Mouse (Mus musculus) G1E (cell line): Measurements from ENCODE around the gene Klhl2. TPM values are rescaled to one million over a fixed set of nuclear protein-coding genes. Genes with fewer than 3 reads are reported as not detected.

ENCODE experiments used
- ATAC-seq: 2 replicates; pipeline ENCODE4 v1.8.0; 2016; ENCODE audit warnings: mild to moderate bottlenecking; ENCODE audit not compliant: insufficient number of reproducible peaks, poor library complexity, low FRiP score, severe bottlenecking; ENCODE audit errors: extremely low read depth
- DNase-seq: peaks from one replicate; pipeline ENCODE4 v3.0.0; 2012; ENCODE audit warnings: low spot score
- H3K27me3 ChIP-seq: 2 replicates; pipeline ENCODE4 v1.6.1; 2012; ENCODE audit warnings: mild to moderate bottlenecking, low read length, inconsistent platforms; ENCODE audit not compliant: insufficient read depth
- H3K36me3 ChIP-seq: replicated peaks from 2 replicates; pipeline ENCODE3; 2012; ENCODE audit warnings: mild to moderate bottlenecking, inconsistent platforms
- H3K4me1 ChIP-seq: 2 replicates; pipeline ENCODE4 v1.6.1; 2012; ENCODE audit warnings: low read depth, low read length, inconsistent platforms, mixed read lengths; ENCODE audit not compliant: insufficient read depth
- H3K4me3 ChIP-seq: 2 replicates; pipeline ENCODE4 v1.5.1; 2012; ENCODE audit warnings: low read depth, mild to moderate bottlenecking, inconsistent platforms, low read length, moderate library complexity, mixed read lengths
- H3K9me3 ChIP-seq: replicated peaks from 2 replicates; pipeline ENCODE4 v1.6.1; 2012; ENCODE audit warnings: inconsistent platforms
- CTCF ChIP-seq: IDR thresholded peaks from 2 replicates; pipeline ENCODE4 v1.5.1; 2012; ENCODE audit warnings: low read depth, low read length, inconsistent platforms, mixed read lengths
- GATA1 ChIP-seq: IDR thresholded peaks from 2 replicates; pipeline ENCODE4 v1.6.1; 2012; ENCODE audit warnings: borderline replicate concordance, low read length, inconsistent platforms, mixed read lengths
- GATA2 ChIP-seq: IDR thresholded peaks from 2 replicates; pipeline ENCODE4 v1.6.1; 2012; ENCODE audit warnings: low read depth, low read length, inconsistent platforms, borderline replicate concordance
- POLR2AphosphoS5 ChIP-seq: IDR thresholded peaks from 2 replicates; pipeline ENCODE4 v1.6.1; 2012; ENCODE audit warnings: low read depth, low read length, inconsistent platforms; ENCODE audit not compliant: insufficient replicate concordance
- TAL1 ChIP-seq: conservative IDR thresholded peaks from 2 replicates; pipeline ENCODE4 v1.6.1; 2012; ENCODE audit warnings: low read depth, low read length, inconsistent platforms, mixed read lengths
- polyA plus RNA-seq: library from polyadenylated mRNA; stranded (reverse); fragments of >175 nt; gene quantifications from 2 replicates; pipeline ENCODE4 v1.2.3, GENCODE M21; 2012
- total RNA-seq, 2 experiments: library from RNA; stranded (forward) in 1 of 2; stranded (reverse) in 1 of 2; fragments of 200-1000 nt in 1 of 2; fragments of >200 nt in 1 of 2; fragmentation: Nextera tagmentation in 1 of 2; gene quantifications; 2 replicates each; pipeline ENCODE4 v1.2.3; 2014 to 2017

Gene Klhl2
- total and polyA plus RNA-seq, 3 experiments = 4.2 to 14.2 (median 8.6) TPM

DNA sequence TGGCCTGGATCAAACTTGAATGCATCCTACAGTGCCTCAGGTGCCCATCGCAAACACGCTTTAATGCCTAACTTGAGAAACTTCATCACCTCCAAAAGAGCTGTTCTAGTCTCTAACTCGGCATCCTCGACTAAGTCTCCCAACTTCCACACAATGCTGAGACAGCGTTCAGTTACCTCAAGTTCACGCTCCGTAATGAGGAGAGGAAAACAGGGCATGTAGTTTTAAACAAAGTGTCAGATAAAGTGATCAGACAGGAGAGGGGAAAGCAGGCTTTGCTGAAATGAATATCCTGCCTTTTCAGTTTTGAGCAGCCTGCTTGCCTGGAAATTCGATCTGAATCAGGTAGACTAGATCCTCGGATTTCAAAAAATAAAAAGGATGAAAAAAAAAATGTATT, 117.2 kb downstream of the Klhl2 start:
- no peak for TF ChIP-seq GATA2
- no peak for TF ChIP-seq TAL1
- TF ChIP-seq POLR2AphosphoS5 = no peak
- no peak for TF ChIP-seq GATA1
- no peak for TF ChIP-seq CTCF
- peaks cover 52% of the 10 kb centered on the region for H3K4me1 ChIP-seq
- H3K9me3 ChIP-seq = no peaks in the 10 kb centered on the region
- no peaks in the 10 kb centered on the region for H3K27me3 ChIP-seq
- peak overlapping the region; percentile 93 for H3K4me3 ChIP-seq
- DNase-seq = no peak
- ATAC-seq = no peak
- peaks cover 34% of the 10 kb centered on the region for H3K36me3 ChIP-seq

DNA sequence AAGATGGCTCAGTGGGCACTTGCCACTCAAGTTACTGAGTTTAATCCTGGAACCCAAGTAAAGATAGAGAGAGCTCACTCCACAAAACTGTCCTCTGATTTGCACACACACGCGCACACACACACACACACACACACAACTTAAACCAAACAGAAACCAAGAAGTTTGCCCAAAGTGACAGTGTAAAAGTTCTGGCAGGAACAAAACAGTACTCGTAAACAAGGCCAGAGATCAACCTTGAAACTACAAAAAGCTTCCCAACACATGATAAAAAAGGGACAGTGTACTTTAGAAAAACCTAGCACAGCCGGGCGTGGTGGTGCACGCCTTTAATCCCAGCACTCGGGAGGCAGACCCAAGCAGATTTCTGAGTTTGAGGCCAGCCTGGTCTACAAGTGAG, 121.7 kb downstream of the Klhl2 start:
- Histone ChIP-seq H3K4me3 (no peak overlapping the region), H3K9me3 (no peaks in the 10 kb centered on the region), H3K4me1 (peaks cover 66% of the 10 kb centered on the region), H3K27me3 (no peaks in the 10 kb centered on the region), H3K36me3 (peaks cover 76% of the 10 kb centered on the region)
- DNase-seq (no peak), ATAC-seq (no peak)
- TF ChIP-seq GATA1 (no peak), POLR2AphosphoS5 (no peak), GATA2 (no peak), TAL1 (no peak), CTCF (no peak)

DNA sequence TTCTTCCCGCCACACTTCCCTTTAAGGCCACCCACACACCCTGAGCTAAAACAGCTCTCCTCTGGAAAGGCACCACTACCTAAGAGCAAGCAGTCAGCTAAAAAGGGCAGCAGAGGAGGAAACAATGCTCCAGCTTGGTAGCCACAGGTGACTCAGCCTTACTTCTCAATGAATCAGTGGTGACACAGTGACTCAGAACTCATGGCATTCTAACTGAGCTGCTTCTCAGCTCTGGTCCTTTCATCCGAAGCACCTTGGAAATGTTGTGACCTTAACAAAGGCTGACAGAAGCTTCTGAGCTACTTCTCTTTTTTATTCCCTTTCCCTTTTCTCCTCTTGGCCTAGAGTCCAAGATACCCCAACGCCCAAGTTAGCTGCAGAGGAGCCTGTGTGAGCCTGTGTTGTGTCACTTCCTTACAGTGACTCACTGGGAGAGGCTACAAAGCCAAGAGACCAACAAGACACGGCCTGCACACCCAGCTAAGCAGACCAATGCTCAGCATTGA, 123.6 kb downstream of the Klhl2 start:
- peaks cover 91% of the 10 kb centered on the region for H3K36me3 ChIP-seq
- DNase-seq = no peak

DNA sequence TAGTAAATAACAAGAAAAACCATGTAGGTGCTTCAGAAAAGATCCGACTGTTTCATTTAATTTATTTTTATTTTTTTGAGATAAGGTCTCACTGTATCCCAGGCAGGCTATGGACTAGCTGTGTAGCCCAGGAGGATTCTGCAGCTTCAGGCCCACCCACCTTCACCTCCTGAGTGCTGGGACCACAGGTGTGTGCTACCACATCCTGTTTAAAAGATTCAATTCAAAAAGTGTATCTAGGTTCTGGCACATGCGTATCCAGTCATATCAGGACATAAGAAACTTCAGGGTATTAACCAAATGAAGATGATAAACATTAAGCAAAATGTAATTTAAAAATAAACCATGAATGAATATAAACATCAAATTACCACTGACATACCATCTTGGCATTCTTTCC, 126.6 kb downstream of the Klhl2 start:
- Histone ChIP-seq H3K36me3 (peaks cover 93% of the 10 kb centered on the region), H3K4me1 (peaks cover 43% of the 10 kb centered on the region), H3K27me3 (no peaks in the 10 kb centered on the region), H3K9me3 (no peaks in the 10 kb centered on the region), H3K4me3 (no peak overlapping the region)
- TF ChIP-seq GATA2 (no peak), TAL1 (no peak)
- ATAC-seq = no peak
- DNase-seq = no peak

More for the DNA sequence above, 123.6 kb downstream of the Klhl2 start:
- no peaks in the 10 kb centered on the region for H3K9me3 ChIP-seq
- H3K4me3 ChIP-seq = no peak overlapping the region
- H3K27me3 ChIP-seq = no peaks in the 10 kb centered on the region
- ATAC-seq = no peak
- H3K4me1 ChIP-seq = peaks cover 61% of the 10 kb centered on the region
- TF ChIP-seq TAL1 (no peak), CTCF (no peak), POLR2AphosphoS5 (no peak), GATA2 (no peak), GATA1 (no peak)

DNA sequence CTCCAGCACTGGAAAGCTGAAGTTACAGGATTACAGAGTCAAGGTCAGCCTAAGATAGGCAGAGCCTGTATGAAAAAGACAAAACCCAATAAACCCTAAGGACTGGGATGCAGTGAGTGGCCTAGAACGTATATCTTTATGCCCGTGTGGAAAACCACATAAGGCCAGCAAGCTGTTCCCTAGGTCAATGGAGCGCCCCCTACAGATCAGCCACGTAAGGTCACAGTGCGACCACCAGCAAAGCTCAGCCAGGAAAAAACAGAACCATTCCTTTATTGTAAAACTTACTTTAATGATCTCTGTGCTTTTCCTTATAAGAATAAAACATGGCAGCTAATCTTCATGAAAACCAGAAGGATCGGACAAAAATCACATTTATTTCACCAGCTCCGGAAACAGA, 131.9 kb downstream of the Klhl2 start:
- no peak for ATAC-seq
- TF ChIP-seq GATA2 (no peak), POLR2AphosphoS5 (no peak), TAL1 (no peak), GATA1 (no peak), CTCF (no peak)

DNA sequence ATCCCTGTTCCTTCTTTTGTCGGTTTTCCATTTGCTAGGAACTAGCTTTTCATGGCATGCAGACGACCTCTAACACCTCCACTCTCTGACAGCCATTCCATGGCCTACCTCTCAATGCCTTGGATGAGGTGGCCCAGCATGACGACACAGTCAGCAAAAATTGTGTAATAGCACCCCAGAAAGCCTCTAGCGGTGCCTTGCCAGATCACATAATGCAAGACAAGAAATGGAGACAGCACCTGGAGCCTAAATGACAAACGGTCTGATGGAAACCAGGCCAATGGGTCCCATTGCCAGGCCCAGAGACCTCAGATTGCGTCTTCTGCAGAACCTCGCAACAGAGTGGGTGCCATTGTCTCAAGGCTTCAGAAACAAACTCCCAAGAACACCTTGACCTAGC, 137.3 kb downstream of the Klhl2 start:
- no peak for DNase-seq
- no peak for TF ChIP-seq TAL1
- TF ChIP-seq GATA1 = no peak
- TF ChIP-seq POLR2AphosphoS5 = no peak
- no peak for TF ChIP-seq CTCF
- no peak for ATAC-seq
- no peaks in the 10 kb centered on the region for H3K4me1 ChIP-seq
- no peaks in the 10 kb centered on the region for H3K27me3 ChIP-seq
- no peak overlapping the region for H3K4me3 ChIP-seq
- peaks cover 21% of the 10 kb centered on the region for H3K36me3 ChIP-seq
- H3K9me3 ChIP-seq = no peaks in the 10 kb centered on the region

More for the DNA sequence above, 131.9 kb downstream of the Klhl2 start:
- Histone ChIP-seq H3K9me3 (no peaks in the 10 kb centered on the region), H3K4me1 (peaks cover 11% of the 10 kb centered on the region), H3K36me3 (peaks cover 72% of the 10 kb centered on the region), H3K4me3 (no peak overlapping the region), H3K27me3 (no peaks in the 10 kb centered on the region)
- no peak for DNase-seq

DNA sequence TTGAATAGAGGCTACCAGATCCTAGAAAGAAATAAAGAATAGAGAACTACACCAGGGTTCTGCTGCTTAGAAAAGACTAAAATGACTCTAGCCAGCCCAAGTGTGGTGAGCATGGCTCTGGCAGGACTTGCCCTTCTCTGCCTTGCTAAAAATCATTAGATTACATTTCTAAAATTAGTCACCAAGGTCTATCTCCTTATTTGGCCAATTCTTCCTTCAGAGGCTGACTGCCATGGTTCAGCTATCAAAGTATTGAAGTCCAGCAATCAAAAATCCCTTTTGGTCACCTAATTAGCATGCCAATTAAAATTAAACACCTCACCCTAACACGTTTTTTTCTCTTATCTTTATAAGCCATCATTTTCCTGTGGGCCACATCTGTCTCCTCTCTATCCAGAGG, 138.3 kb downstream of the Klhl2 start:
- Histone ChIP-seq H3K27me3 (no peaks in the 10 kb centered on the region), H3K4me3 (no peak overlapping the region), H3K36me3 (peaks cover 12% of the 10 kb centered on the region), H3K4me1 (no peaks in the 10 kb centered on the region), H3K9me3 (no peaks in the 10 kb centered on the region)
- ATAC-seq = no peak
- no peak for TF ChIP-seq GATA2
- TF ChIP-seq TAL1 = no peak
- no peak for TF ChIP-seq POLR2AphosphoS5
- TF ChIP-seq CTCF = no peak
- DNase-seq = no peak
